Mouse (Mus musculus): ENCODE data around the gene Cln3.

The Cln3 gene

GRCm38 (mm10) chr7:126594862-126595561 is 9.4 kb upstream of the Cln3 start, which contains the start of gene Il27:
Gene Il27 (minus strand): TSS chr7:126594941.
- DNase-seq = no peak

- peak; percentile 70 for DNase-seq
Observed at GRCm38 (mm10) chr7:126587779-126588178, 2.2 kb upstream of the Cln3 start.

- peak; percentile 68 for DNase-seq
Observed at GRCm38 (mm10) chr7:126586839-126587238, 1.2 kb upstream of the Cln3 start.

- DNase-seq = no peak
Observed at GRCm38 (mm10) chr7:126584506-126584977, 1.1 kb downstream of the Cln3 start, which contains the start of gene Apobr. Gene Apobr (plus strand): TSS chr7:126584942.

- DNase-seq = no peak
Observed at GRCm38 (mm10) chr7:126583761-126584160, 1.9 kb downstream of the Cln3 start.

- peak; percentile 93 for DNase-seq
Observed at GRCm38 (mm10) chr7:126583251-126583709, 2.3 kb downstream of the Cln3 start.

GRCm38 (mm10) chr7:126582759-126583158 is 2.9 kb downstream of the Cln3 start:
- peak; percentile 53 for DNase-seq

- DNase-seq = no peak
Observed at GRCm38 (mm10) chr7:126581661-126582060, 4.0 kb downstream of the Cln3 start.

- DNase-seq = peak; percentile 73
Observed at GRCm38 (mm10) chr7:126579172-126579571, 6.4 kb downstream of the Cln3 start.

GRCm38 (mm10) chr7:126576946-126577345 is 8.7 kb downstream of the Cln3 start:
- peak; percentile 67 for DNase-seq

- DNase-seq = peak; percentile 92
Observed at GRCm38 (mm10) chr7:126566094-126566765, 19.4 kb downstream of the Cln3 start, which contains the start of gene Eif3c. Gene Eif3c (minus strand): TSS chr7:126566411.

- peak; percentile 46 for DNase-seq
Observed at GRCm38 (mm10) chr7:126565693-126566092, 19.9 kb downstream of the Cln3 start.

GRCm38 (mm10) chr7:126556635-126557034 is 29.0 kb downstream of the Cln3 start:
- no peak for DNase-seq

GRCm38 (mm10) chr7:126554796-126555195 is 30.8 kb downstream of the Cln3 start:
- no peak for DNase-seq

GRCm38 (mm10) chr7:126545631-126546030 is 40.0 kb downstream of the Cln3 start:
- DNase-seq = no peak

GRCm38 (mm10) chr7:126541661-126542060 is 44.0 kb downstream of the Cln3 start:
- DNase-seq = no peak

GRCm38 (mm10) chr7:126537820-126538585 is 47.6 kb downstream of the Cln3 start:
- peak; percentile 29 for DNase-seq

- no peak for DNase-seq
Observed at GRCm38 (mm10) chr7:126536466-126536865, 49.2 kb downstream of the Cln3 start.

- peak; percentile 18 for DNase-seq
Observed at GRCm38 (mm10) chr7:126535766-126536165, 49.9 kb downstream of the Cln3 start.

GRCm38 (mm10) chr7:126533434-126533833 is 52.2 kb downstream of the Cln3 start:
- DNase-seq = no peak

GRCm38 (mm10) chr7:126528166-126528577 is 57.4 kb downstream of the Cln3 start:
- DNase-seq = peak; percentile 60

GRCm38 (mm10) chr7:126523316-126523715 is 62.3 kb downstream of the Cln3 start:
- no peak for DNase-seq

Data from kidney, postnatal 14 days (tissue).